Mouse (Mus musculus) lung, adult 18-20 months (tissue): ENCODE measurements around the gene Fcf1.

Source experiments
- DNase-seq, 2 experiments: peaks; one replicate each; pipeline ENCODE4 v3.0.0; 2022; ENCODE audit warnings: mixed read lengths in 2 of 2

The Fcf1 gene

GRCm38 (mm10) chr12:84968831-84969655 lies 1.7 kb upstream of the Fcf1 start:
- no peak for DNase-seq

GRCm38 (mm10) chr12:84969656-84970427 lies 855 bp upstream of the Fcf1 start:
- no peak for DNase-seq

GRCm38 (mm10) chr12:84979264-84979862 lies 8.7 kb downstream of the Fcf1 start:
- DNase-seq: no peak

- no peak for DNase-seq
These were observed 18.8 kb downstream of the Fcf1 start for GRCm38 (mm10) chr12:84989456-84989855.

- no peak for DNase-seq
These were observed 24.5 kb downstream of the Fcf1 start for GRCm38 (mm10) chr12:84995112-84995761.

GRCm38 (mm10) chr12:84996083-84996496 lies 25.4 kb downstream of the Fcf1 start, which contains the start of gene Ylpm1:
TSS of gene Ylpm1 (plus strand) at chr12:84996321.
- DNase-seq: peak; percentile 98

GRCm38 (mm10) chr12:84996501-84997398 lies 26.1 kb downstream of the Fcf1 start:
- peak in 1 of 2 experiments; percentile 37 for DNase-seq

GRCm38 (mm10) chr12:84999053-84999452 lies 28.4 kb downstream of the Fcf1 start:
- no peak for DNase-seq

- no peak for DNase-seq
These were observed 35.5 kb downstream of the Fcf1 start for GRCm38 (mm10) chr12:85006206-85006605.

- no peak for DNase-seq
These were observed 36.3 kb downstream of the Fcf1 start for GRCm38 (mm10) chr12:85007021-85007420.

- peak; percentile 11 to 21 for DNase-seq
These were observed 39.1 kb downstream of the Fcf1 start for GRCm38 (mm10) chr12:85009776-85010175.

GRCm38 (mm10) chr12:85010541-85010940 lies 39.8 kb downstream of the Fcf1 start:
- DNase-seq: no peak

GRCm38 (mm10) chr12:85012185-85012584 lies 41.5 kb downstream of the Fcf1 start:
- DNase-seq: no peak

- no peak for DNase-seq
These were observed 51.4 kb downstream of the Fcf1 start for GRCm38 (mm10) chr12:85022071-85022470.

GRCm38 (mm10) chr12:85032710-85033109 lies 62.0 kb downstream of the Fcf1 start:
- peak in 1 of 2 experiments; percentile 11 for DNase-seq
